Mouse (Mus musculus) cerebellum, postnatal 10 days (tissue): ENCODE data around the gene Lbhd1.

Experiments
- DNase-seq, 2 experiments: peaks; one replicate each; pipeline ENCODE4 v3.0.0; 2021; ENCODE audit warnings: mixed read lengths in 2 of 2

Gene Lbhd1

GRCm38 (mm10) chr19:8914212-8914611 is 30.7 kb downstream of the Lbhd1 start:
- no peak for DNase-seq

GRCm38 (mm10) chr19:8919000-8919399 is 35.5 kb downstream of the Lbhd1 start:
- DNase-seq, result no peak

DNA sequence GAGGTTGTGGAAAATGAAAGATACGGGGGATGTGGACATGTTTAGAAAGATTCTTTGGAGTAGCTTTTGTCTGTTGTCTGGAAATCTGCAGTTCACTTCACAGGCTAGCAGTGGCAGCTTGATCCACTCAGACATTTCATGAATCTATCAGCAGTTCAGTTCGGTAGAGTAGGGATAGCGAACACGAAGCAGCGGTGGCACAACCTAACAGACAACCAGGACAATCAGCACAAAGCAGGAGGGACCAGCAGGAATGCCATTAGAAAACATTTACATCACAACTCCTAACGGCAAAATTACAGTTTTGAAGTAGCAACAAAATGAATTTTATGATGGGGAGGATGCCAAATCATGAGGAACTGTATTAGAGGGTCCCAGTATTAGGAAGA is 36.1 kb downstream of the Lbhd1 start:
- no peak for DNase-seq

DNA sequence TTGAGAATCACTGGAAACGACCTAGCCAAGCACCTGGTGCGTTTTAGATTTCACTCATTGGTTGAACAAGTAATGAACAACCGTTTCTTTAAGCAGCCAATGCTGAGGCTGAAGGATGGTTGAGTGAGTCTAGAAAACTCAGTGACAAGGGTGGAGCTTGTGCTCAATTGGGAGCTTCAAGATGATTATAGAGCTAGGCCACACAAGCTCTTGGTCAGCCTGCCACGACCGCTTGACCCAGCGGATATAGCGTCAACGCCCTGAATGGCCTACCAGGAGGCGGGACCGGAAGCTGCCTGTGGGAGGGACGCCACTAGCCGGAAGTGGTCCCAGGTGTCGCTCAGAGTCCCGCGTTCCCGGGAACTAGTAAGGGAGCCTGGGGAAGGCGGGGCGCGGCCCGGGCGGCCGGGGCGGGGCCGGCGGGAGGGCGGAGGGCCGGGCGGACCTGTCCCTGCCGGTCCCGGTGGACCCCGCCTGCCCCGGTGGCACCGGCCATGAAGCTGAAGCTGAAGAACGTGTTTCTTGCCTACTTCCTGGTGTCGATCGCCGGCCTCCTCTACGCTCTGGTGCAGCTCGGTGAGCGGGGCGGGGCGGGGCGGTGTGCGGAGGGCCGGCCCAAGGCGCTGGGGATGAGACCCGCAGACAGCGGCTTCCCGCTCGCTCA is 36.7 kb downstream of the Lbhd1 start, which contains the start of gene B3gat3:
TSS of gene B3gat3 (plus strand) at position 302 of the 664 bp plus-strand sequence.
- peak; percentile 96 to 97 for DNase-seq

DNA sequence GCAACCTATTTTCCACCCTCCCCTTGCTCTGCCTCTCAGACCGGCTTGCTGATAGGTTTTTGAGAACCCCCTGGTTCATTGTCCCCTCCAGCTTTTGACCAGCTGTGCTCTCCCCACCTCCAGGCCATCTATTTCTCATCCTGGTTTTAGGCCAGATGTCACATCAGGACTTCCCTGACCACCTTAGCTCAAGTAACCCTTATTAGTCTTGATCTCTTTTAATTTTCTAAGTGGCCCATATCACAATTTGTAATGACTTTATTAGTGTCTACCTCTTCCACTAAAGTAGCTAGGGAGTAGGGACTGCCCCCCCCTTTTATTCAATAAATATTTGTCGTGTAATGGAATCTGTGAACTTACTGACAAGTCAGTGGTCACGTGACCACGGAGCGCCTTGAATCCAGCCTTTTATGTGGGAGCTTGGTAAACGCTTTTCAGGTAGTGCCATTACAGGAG is 37.3 kb downstream of the Lbhd1 start:
- peak in 1 of 2 experiments; percentile 31 for DNase-seq

- peak in 1 of 2 experiments; percentile 18 for DNase-seq
Observed at GRCm38 (mm10) chr19:8921741-8922140, 38.2 kb downstream of the Lbhd1 start.

DNA sequence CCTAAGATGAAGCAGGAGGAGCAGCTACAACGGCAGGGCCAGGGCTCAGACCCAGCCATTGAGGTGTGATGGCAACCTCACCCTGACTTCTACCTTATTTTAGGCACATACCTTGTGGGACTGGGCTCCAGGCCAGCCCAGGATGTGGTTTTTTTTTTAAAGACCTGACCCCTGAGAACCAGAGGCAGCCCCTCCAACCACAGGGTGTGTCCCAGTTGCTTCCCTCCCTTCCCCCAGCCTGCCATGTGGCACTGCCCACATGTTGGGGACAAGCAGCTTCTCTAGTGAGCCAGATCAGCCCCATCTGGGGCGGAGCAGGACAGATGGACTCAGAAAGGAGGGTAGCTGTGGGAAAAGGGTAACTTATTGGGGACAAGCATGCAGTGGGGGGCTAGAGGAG is 43.2 kb downstream of the Lbhd1 start:
- DNase-seq, result no peak

DNA sequence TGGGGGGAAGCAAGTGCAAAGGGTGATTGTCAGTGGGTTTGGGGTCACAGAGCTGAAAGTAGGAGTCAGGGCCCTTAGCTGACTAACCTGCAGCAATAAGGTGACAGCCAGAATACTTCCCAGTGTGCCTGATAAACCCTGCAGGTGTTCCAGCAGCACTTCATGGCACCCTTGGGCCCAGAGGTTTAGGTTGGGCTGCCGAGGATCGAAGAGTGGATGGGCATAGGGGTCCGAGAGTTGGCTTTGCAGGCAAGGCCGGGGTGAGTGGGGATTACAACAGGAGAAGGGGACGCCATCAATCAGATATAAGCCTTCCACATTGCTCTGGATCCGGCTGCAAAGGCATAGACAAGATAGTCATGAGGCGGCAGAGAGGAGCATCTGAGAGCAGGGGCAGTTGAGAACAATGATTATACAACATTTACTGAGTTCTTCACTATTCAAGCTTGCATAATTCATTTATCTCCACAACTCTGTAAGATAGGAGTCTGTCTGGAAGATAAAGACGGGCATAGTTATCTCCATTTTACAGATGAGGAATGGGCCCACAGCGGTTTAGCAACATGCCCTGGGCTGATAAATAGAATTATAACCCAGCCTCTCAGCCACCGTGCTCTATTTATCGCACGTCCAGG is 44.5 kb downstream of the Lbhd1 start:
- DNase-seq, result no peak

DNA sequence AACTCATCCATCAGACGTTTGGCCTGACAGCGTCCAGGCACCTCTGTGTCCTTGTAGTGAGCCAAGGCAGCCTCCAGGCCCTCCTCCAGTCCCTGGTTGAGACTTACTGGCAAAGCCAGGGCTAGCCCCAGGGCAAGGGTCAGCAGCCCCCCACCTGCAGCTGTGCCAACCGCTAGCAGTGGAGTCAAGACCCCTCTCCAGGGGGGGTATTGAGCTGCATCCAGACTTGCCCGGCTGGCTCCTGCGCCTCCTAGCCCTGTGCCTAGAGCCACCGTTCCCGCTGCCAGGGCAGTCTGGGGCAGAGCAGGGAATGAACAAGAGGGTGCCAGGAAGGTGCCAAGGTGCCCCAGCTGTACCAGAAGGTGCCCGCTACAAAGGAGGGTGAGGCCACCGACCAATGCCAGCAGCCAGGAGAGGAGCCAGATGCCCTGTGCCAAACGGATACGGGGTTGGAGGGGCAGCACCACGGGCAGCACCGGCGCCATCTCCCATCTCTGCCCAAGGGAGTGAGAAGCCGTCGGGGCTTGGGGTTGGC is 45.2 kb downstream of the Lbhd1 start:
- peak; percentile 76 to 83 for DNase-seq

GRCm38 (mm10) chr19:8929224-8930088 is 45.9 kb downstream of the Lbhd1 start, which contains the start of the genes Rom1 and Eml3:
TSS of gene Rom1 (minus strand) at chr19:8929356.
TSS of gene Eml3 (plus strand) at chr19:8929552.
- DNase-seq, result peak; percentile 85

DNA sequence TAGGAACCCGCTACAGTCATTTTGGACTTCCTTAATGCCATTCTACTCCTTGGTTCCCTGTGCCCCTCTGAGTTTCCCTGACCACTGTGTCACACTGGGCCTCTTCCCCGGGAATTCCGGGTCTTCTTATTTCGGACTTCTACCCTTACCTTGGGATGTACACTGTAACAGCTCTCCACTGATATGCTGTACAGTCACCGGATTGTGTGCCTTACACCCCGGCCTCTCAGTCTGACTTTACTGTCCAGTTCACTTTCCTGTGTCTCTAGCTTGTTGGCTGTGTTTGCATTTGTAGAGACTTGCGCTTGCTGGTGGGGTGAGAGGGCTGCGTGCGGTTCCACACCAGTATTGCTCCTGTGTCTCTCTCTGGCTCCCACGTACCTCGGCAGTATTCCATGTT is 46.6 kb downstream of the Lbhd1 start:
- DNase-seq, result no peak

- no peak for DNase-seq
Observed at GRCm38 (mm10) chr19:8930771-8931170, 47.2 kb downstream of the Lbhd1 start.

DNA sequence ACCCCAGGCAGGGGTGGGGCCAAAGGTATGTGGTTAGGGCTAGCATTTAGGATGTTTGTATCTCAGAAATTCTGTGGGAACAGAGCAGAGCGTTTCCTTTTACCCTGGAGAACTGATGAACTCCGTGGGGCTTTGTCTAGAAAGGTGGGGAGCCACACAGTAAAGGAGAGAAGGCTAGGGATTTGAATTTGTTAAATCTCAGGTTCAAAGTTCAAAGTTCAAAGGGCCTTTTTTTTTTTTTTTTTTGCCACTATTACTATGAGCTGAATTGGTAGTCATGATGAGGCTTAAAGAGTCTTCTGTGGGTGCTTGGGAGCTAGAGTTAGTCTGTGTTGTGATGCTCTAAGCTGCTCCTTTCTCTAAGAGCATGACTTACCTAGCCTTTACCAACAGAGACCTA is 53.2 kb downstream of the Lbhd1 start:
- DNase-seq, result no peak

GRCm38 (mm10) chr19:8940526-8941133 is 57.1 kb downstream of the Lbhd1 start:
- peak; percentile 39 to 50 for DNase-seq

DNA sequence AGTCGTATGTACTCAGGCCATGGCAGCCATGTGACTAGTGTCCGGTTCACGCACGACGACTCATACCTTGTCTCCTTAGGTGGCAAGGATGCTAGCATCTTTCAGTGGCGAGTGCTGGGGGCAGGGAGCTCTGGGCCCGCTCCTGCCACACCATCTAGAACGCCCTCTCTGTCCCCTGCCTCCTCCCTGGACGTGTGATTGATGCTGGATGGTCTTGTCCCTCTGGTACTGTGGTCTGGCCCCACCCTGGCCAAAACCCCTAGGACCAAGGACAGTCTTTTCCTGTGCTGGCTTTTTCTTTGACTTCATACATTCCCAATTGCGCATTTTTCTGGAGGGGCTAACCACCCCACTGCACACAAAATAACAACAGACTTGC is 57.6 kb downstream of the Lbhd1 start:
- peak in 1 of 2 experiments; percentile 37 for DNase-seq

DNA sequence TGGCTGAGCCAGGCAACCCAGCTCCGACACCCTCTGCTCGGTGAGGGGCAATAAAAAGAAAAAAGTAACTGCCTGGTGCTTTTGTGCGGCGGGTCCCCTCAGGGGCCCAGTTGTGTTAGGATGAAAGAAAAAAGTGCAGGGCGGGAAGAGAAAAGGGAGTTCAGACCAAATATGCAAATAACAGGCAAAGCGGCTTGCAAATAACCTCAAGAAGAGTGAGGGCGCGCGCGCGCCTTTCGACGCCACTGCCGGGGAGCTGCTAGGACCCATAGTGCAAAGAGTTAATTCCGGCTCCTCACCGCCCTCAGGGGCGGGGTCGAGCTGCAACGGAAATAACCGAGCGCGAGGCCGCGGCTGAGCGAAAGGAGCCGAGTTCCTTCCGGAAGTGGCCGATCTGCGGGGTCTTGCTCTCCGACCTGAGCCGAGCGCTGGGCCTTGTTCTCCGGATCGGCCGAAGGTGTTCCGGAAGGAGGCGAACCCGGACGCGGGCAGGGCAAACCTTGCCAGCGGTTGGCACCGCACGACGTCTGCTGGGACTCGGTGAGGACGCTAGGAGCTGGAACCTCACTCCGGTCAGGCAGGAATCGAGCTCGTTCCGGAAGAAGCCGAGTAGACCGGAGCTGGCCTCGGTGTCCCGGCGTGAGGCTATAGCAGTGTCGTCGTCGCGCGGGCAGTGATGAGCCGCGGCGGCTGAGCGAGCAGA is 58.1 kb downstream of the Lbhd1 start, which contains the start of gene Mta2:
TSS of gene Mta2 (plus strand) at position 361 of the 703 bp plus-strand sequence.
- DNase-seq, result peak; percentile 99 to 100
